Mouse (Mus musculus) megakaryocyte, embryonic 14.5 days (primary cell): Measurements from ENCODE around the gene Chac2. TPM values are rescaled to one million over a fixed set of nuclear protein-coding genes. Genes with fewer than 3 reads are reported as not detected.
A peak's percentile ranks its signal among the peaks of the same experiment; 100 is the strongest.

Experiments used
- H3K27me3 ChIP-seq: replicated peaks from 2 replicates; pipeline ENCODE3; 2012; ENCODE audit warnings: inconsistent platforms
- H3K36me3 ChIP-seq: replicated peaks from 2 replicates; pipeline ENCODE3; 2012; ENCODE audit warnings: low read length, inconsistent platforms, mixed read lengths
- H3K4me1 ChIP-seq: 2 replicates; pipeline ENCODE4 v1.6.1; 2012; ENCODE audit warnings: inconsistent platforms
- H3K4me3 ChIP-seq: replicated peaks from 2 replicates; pipeline ENCODE3; 2012; ENCODE audit warnings: moderate library complexity, mild to moderate bottlenecking, inconsistent platforms
- H3K9me3 ChIP-seq: 2 replicates; pipeline ENCODE4 v1.6.1; 2012; ENCODE audit warnings: inconsistent platforms
- FLI1 ChIP-seq: IDR thresholded peaks from 2 replicates; pipeline ENCODE4 v1.6.1; 2012; ENCODE audit warnings: low read length, inconsistent platforms, mixed read lengths
- GATA1 ChIP-seq: IDR thresholded peaks from 3 replicates; pipeline ENCODE4 v1.6.1; 2012; ENCODE audit warnings: mixed read lengths, low read length, inconsistent platforms, borderline replicate concordance
- polyA plus RNA-seq: library from polyadenylated mRNA; stranded (reverse); fragments of >175 nt; gene quantifications from 2 replicates; pipeline ENCODE4 v1.2.3, GENCODE M21; 2012; ENCODE audit warnings: low replicate concordance; ENCODE audit not compliant: insufficient read depth

The Chac2 gene
- polyA plus RNA-seq, 1 experiment: 4.4 TPM

DNA sequence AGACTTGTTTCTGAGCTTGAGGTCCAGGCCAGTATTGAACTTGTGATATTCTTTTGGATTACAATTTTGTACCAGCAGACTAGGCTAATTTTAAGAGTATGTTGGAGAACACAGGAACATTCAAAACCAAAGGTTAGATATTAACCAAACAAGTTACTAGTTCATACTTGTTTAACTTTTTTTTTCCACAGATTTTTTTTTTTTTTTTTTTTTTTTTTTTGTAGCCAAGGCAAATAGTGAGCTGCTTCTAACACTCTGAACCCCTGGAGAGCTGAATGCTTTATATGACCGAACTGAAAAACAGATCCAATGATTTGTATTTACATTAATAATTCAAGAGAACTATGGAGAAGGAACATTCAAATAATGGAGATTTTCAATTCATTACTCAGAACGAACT lies 913 bp downstream of the Chac2 start:
- Histone ChIP-seq H3K9me3 (no peaks in the 10 kb centered on the region), H3K4me1 (peaks cover 4% of the 10 kb centered on the region; the same call in 1 of the 2 replicates), H3K27me3 (no peaks in the 10 kb centered on the region), H3K4me3 (peak overlapping the region; percentile 96), H3K36me3 (peaks cover 21% of the 10 kb centered on the region)
- TF ChIP-seq GATA1 (no peak), FLI1 (no peak)

DNA sequence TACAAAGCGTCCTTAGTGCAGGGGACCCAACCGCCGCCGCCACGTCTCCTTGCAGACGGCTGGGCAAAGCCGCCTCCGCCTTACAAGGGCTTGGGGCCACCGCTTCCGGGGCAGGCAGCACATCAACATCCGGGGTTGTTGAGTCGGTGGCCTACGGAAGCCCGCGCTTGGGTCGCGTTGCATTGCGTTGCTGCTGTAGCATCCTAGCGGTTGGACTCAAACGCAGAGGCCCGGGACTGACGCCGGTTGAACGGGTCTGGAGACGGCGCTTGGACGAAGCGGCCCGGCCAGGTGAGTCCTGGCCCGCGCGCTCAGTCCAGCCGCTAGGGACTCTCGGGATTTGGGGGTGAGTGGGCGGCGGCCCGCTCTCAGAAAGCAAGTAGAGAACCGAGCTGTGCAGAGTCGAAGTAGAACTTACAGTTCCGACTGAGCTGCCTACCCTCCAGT lies 31.8 kb downstream of the Chac2 start, which contains the start of gene Erlec1:
TSS of gene Erlec1 (minus strand) at position 57 of the 447 bp plus-strand sequence.
- H3K36me3 ChIP-seq: peaks cover 39% of the 10 kb centered on the region
- peaks cover 12% of the 10 kb centered on the region; the same call in 1 of the 2 replicates for H3K4me1 ChIP-seq
- TF ChIP-seq GATA1: no peak
- no peak for TF ChIP-seq FLI1
- H3K9me3 ChIP-seq: no peaks in the 10 kb centered on the region
- H3K27me3 ChIP-seq: no peaks in the 10 kb centered on the region
- H3K4me3 ChIP-seq: peak within 1 kb of the TSS; percentile 96

DNA sequence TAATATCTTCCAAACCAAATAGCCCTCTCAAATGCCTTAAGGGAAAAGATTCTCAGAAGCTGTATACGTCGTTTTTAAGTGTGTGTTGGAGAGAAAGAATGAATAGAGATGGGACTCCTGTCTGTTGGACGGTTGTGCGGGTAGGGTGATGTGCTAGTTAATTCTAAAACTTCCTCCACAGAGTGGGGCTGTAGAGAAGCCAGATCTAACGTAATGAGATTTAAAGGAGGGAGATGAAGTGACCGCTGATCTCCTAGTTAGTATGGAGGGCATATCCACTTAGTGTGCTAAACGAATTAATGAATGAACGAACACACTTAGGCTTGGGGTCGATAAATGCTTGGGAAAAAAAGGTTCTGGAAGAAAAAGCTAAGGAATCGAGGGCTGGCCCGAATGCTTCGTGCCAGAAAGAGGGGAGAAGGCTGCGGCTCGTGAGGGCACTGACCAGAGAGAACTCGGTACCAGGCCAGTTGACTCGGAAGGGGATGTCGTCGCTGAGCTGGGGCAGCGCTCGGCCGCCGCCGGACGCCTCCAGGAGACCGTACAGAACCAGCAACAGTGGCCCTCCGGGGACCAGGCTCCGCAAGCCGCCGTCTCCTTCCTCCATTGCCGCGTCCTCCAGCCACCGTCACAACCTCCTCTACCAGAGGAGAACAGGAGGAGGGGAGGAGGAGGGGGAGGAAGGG lies 32.5 kb downstream of the Chac2 start:
- peaks cover 45% of the 10 kb centered on the region for H3K36me3 ChIP-seq
- no peaks in the 10 kb centered on the region for H3K9me3 ChIP-seq
- H3K4me1 ChIP-seq: peaks cover 12% of the 10 kb centered on the region; the same call in 1 of the 2 replicates
- TF ChIP-seq FLI1 (no peak), GATA1 (no peak)
- H3K4me3 ChIP-seq: peak overlapping the region; percentile 96
- H3K27me3 ChIP-seq: no peaks in the 10 kb centered on the region

GRCm38 (mm10) chr11:30952829-30953228 lies 33.3 kb downstream of the Chac2 start:
- H3K36me3 ChIP-seq: peaks cover 53% of the 10 kb centered on the region
- H3K4me1 ChIP-seq: peaks cover 12% of the 10 kb centered on the region; the same call in 1 of the 2 replicates
- TF ChIP-seq GATA1: no peak
- no peak for TF ChIP-seq FLI1
- no peaks in the 10 kb centered on the region for H3K9me3 ChIP-seq
- H3K4me3 ChIP-seq: peak overlapping the region; percentile 96
- H3K27me3 ChIP-seq: no peaks in the 10 kb centered on the region

DNA sequence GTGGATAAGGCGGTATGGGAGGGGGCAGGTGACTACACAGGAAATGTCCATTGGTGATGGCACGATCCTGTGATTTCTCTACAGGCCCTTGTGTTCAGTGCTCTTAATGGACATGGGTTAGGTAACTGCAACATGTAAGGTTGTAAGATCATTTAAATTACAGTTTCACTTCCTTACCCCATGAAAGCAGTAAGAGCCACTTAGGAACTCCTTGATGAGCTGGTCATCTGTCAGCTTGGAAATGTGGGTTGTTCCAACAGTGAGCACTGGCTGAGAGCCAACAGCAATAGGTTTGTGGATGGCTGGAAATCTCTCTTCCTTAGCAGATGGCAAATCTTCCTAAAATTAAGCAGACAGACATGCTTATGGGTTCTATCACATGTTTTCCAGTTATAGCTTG lies 42.6 kb downstream of the Chac2 start:
- Histone ChIP-seq H3K36me3 (peaks cover 95% of the 10 kb centered on the region), H3K9me3 (no peaks in the 10 kb centered on the region), H3K27me3 (no peaks in the 10 kb centered on the region), H3K4me3 (no peak overlapping the region), H3K4me1 (no peaks in the 10 kb centered on the region)
- TF ChIP-seq FLI1 (no peak), GATA1 (no peak)

DNA sequence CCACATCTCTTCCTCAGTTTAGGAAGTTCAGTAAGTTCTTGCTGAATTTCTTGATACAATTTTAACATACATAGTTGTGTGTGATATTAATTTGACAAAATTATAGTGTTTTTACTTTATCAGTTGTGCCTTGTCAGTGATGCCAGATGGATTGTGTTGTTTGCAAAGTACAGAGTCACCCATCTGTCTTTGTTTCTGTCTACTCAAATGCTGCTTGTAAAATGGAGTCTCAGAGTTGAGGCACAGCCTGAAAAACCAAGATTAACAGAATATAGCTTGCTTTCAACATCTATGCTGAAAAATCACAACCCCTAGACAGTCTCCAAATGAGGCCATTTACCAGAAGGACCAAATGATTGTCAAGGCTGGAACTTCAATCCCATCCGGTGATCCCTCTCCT lies 57.7 kb downstream of the Chac2 start:
- Histone ChIP-seq H3K27me3 (no peaks in the 10 kb centered on the region), H3K36me3 (peaks cover 81% of the 10 kb centered on the region), H3K9me3 (no peaks in the 10 kb centered on the region), H3K4me3 (no peak overlapping the region), H3K4me1 (no peaks in the 10 kb centered on the region; the same call in 1 of the 2 replicates)
- no peak for TF ChIP-seq GATA1
- TF ChIP-seq FLI1: no peak

DNA sequence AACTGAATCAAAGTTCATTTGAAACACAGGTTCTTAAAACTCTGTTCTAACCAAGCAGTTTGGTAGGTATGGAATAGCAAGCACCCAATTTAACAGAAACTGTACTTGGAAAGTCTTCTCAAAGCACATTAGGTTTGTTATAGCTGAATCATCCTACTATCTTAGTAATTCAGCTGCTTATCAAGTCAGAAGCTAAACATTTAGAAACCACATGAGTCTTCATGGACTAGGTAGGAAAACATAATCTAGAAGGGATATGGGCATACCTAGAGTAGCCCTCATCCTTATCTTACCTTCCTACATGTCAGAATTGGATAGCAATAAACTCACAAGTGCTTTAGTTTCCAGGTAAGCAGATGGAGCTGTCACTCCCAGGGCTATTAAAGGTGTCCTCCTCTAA lies 58.1 kb downstream of the Chac2 start:
- H3K4me3 ChIP-seq: no peak overlapping the region
- TF ChIP-seq FLI1: no peak
- no peak for TF ChIP-seq GATA1
- H3K4me1 ChIP-seq: no peaks in the 10 kb centered on the region; the same call in 1 of the 2 replicates
- no peaks in the 10 kb centered on the region for H3K27me3 ChIP-seq
- H3K9me3 ChIP-seq: no peaks in the 10 kb centered on the region
- peaks cover 83% of the 10 kb centered on the region for H3K36me3 ChIP-seq

Other genes starting within 250 kb of the Chac2 start
- 0.25 and 1.9 TPM in 2 replicates for gene Psme4, start 214.6 kb downstream of the Chac2 start, polyA plus RNA-seq
- not detected in 2 replicates for gene Gpr75, start 101.0 kb downstream of the Chac2 start, polyA plus RNA-seq
- gene Asb3, start 100.9 kb downstream of the Chac2 start, polyA plus RNA-seq: 0.77 TPM in 1 of 2 replicates, not detected in the other
- 9.5 and 41.1 TPM in 2 replicates for gene Erlec1, start 32.0 kb downstream of the Chac2 start, polyA plus RNA-seq
- gene Gm17332, start 196.1 kb upstream of the Chac2 start, polyA plus RNA-seq: not detected in 2 replicates